ENCODE assay signal across 17 mouse cellular contexts in genomic region chr5:48219624-48220155, GRCm38 (mm10).
"Had no signal": no experiment of that assay in that cellular context is flagged by ENCODE, and none has a peak within 500 bp of the region (broad histone marks: within the 10 kb centered on the region; RNA-seq: fewer than 3 reads in every experiment).

No protein-coding gene starts in this region.

- H3K4me3 ChIP-seq: layer of hippocampus, adult 2 months; liver, embryonic 13.5 days; myocyte; neural tube, embryonic 15.5 days; stomach, embryonic 15.5 days had no signal

- H3K27me3 ChIP-seq: liver, embryonic 13.5 days; neural tube, embryonic 15.5 days; stomach, embryonic 15.5 days had no signal

- DNase-seq: kidney, adult 2 months; kidney, postnatal 25 days; layer of hippocampus, adult 9-11 months; liver, embryonic 13.5 days; lung, adult 2 months; lung, postnatal 14 days; lung, postnatal 4 days; right cerebral cortex, adult 18-20 months; right cerebral cortex, postnatal 25 days; spleen, adult 18-20 months; thymus, postnatal 25 days had no signal

- ATAC-seq: intestine, postnatal 0 days had no signal

- H3K4me2 ChIP-seq: liver, embryonic 13.5 days; neural tube, embryonic 15.5 days; stomach, embryonic 15.5 days had no signal

- H3K9me3 ChIP-seq: liver, embryonic 13.5 days; neural tube, embryonic 15.5 days; stomach, embryonic 15.5 days had no signal

- H3K27ac ChIP-seq: kidney, postnatal 0 days; layer of hippocampus, adult 2 months; liver, embryonic 13.5 days; neural tube, embryonic 15.5 days; stomach, embryonic 15.5 days had no signal

- H3K4me1 ChIP-seq: liver, embryonic 13.5 days; neural tube, embryonic 15.5 days; stomach, embryonic 15.5 days had no signal

- H3K36me3 ChIP-seq: liver, embryonic 13.5 days; neural tube, embryonic 15.5 days; stomach, embryonic 15.5 days had no signal

- H3K9ac ChIP-seq: liver, embryonic 13.5 days; neural tube, embryonic 15.5 days; stomach, embryonic 15.5 days had no signal
